Mouse (Mus musculus): ENCODE measurements around the gene Mup5.

GRCm38 (mm10) chr4:61829211-61829610, 5.8 kb downstream of the Mup5 start:
- no peak for TF ChIP-seq CTCF (IDR thresholded peaks at IDR 0.05; ENCODE audit: insufficient read depth, low read length)
- TF ChIP-seq POLR2A (IDR thresholded peaks at IDR 0.05; ENCODE audit: borderline replicate concordance, extremely low read depth, low read depth, low read length): no peak

Data from lung, adult 2 months (tissue).